24 mouse cellular contexts compared by ENCODE assay signal in the genomic region with DNA sequence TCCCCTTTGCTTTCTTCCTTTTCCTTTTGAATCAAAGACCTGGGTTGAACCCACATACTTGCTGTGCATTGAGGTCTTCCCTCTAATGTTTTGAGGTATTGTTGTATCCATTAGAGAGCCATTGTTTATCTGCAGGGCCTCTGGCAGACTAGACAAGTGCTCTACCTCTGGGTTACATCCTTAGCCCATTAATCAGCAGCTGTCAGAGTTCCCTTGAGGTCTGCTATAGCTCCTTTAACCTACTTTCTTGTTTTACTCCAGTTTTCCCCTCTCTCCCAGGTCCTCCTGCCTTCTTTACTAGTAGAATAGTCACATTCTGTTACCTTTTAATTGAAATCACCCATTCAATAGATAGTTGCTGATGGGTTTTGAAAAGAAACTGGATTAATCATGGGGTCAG.
DNase-seq lines count a peak whose midpoint lies in the region; ATAC-seq and TF ChIP-seq lines count a peak whose summit lies in the region.
"Had no signal": no experiment of that assay in that cellular context is flagged by ENCODE, and none has a peak within 500 bp of the region (broad histone marks: within the 10 kb centered on the region; RNA-seq: fewer than 3 reads in every experiment).

No protein-coding gene starts in this region.

- 0 out of 2 replicates have a peak overlapping the region, but pooled peaks have one; percentile 50 for H3K27ac ChIP-seq in heart, embryonic 10.5 days
- no peak overlapping the region for H3K27ac ChIP-seq in heart, adult 2 months
- 0 out of 2 replicates have a peak overlapping the region, but pooled peaks have one; percentile 5 for H3K27ac ChIP-seq in heart, embryonic 15.5 days
- peak overlapping the region; percentile 52; the same call in 1 of the 2 replicates for H3K27ac ChIP-seq in hindbrain, embryonic 12.5 days
- H3K27ac ChIP-seq in hindbrain, postnatal 0 days, result no peak overlapping the region
- H3K27ac ChIP-seq: embryonic facial prominence, embryonic 12.5 days; limb, embryonic 10.5 days; limb, embryonic 15.5 days; liver, embryonic 13.5 days; macrophage had no signal

- intact Hi-C loops in heart, adult 2 months (cut with DNase I), result no loop called here
- intact Hi-C loops in heart, postnatal 36 days (cut with DNase I), result no loop called here

- H3K9ac ChIP-seq in heart, adult 2 months (ENCODE audit: low read depth, low read length), result no peak overlapping the region
- H3K9ac ChIP-seq in heart, embryonic 15.5 days, result no peak overlapping the region
- H3K9ac ChIP-seq in hindbrain, embryonic 12.5 days, result no peak overlapping the region
- no peak overlapping the region for H3K9ac ChIP-seq in hindbrain, postnatal 0 days (replicated peaks; ENCODE audit: low read length)
- H3K9ac ChIP-seq: embryonic facial prominence, embryonic 12.5 days; limb, embryonic 15.5 days; liver, embryonic 13.5 days had no signal

- TF ChIP-seq EP300 in heart, adult 2 months (IDR thresholded peaks at IDR 0.05; ENCODE audit: insufficient read depth, low read depth, low read length), result no peak

- H3K4me3 ChIP-seq in heart, embryonic 10.5 days, result no peak overlapping the region
- H3K4me3 ChIP-seq in heart, adult 2 months, result no peak overlapping the region
- H3K4me3 ChIP-seq in heart, embryonic 15.5 days, result no peak overlapping the region
- no peak overlapping the region for H3K4me3 ChIP-seq in hindbrain, embryonic 12.5 days
- no peak overlapping the region for H3K4me3 ChIP-seq in hindbrain, postnatal 0 days (ENCODE audit: low read length)
- H3K4me3 ChIP-seq: embryonic facial prominence, embryonic 12.5 days; limb, embryonic 10.5 days; limb, embryonic 15.5 days; liver, embryonic 13.5 days had no signal

- H3K36me3 ChIP-seq in heart, embryonic 10.5 days, result peaks cover 4% of the 10 kb centered on the region; the same call in 1 of the 2 replicates
- peaks cover 15% of the 10 kb centered on the region for H3K36me3 ChIP-seq in heart, adult 2 months (ENCODE audit: control insufficient read depth, insufficient read depth, low read length)
- H3K36me3 ChIP-seq in heart, embryonic 15.5 days, result no peaks in the 10 kb centered on the region
- no peaks in the 10 kb centered on the region for H3K36me3 ChIP-seq in hindbrain, embryonic 12.5 days
- no peaks in the 10 kb centered on the region for H3K36me3 ChIP-seq in hindbrain, postnatal 0 days (ENCODE audit: insufficient read depth, low read length)
- H3K36me3 ChIP-seq: embryonic facial prominence, embryonic 12.5 days; limb, embryonic 10.5 days; limb, embryonic 15.5 days; liver, embryonic 13.5 days had no signal

- no peaks in the 10 kb centered on the region for H3K9me3 ChIP-seq in heart, embryonic 10.5 days
- no peaks in the 10 kb centered on the region for H3K9me3 ChIP-seq in heart, embryonic 15.5 days (replicated peaks)
- H3K9me3 ChIP-seq in hindbrain, embryonic 12.5 days (replicated peaks), result no peaks in the 10 kb centered on the region
- no peaks in the 10 kb centered on the region for H3K9me3 ChIP-seq in hindbrain, postnatal 0 days (ENCODE audit: low read length)
- H3K9me3 ChIP-seq: embryonic facial prominence, embryonic 12.5 days; limb, embryonic 10.5 days; limb, embryonic 15.5 days; liver, embryonic 13.5 days had no signal

- ATAC-seq in heart, embryonic 15.5 days (replicated peaks; ENCODE audit: insufficient number of reproducible peaks, insufficient read depth, low FRiP score, low read depth), result no peak
- ATAC-seq in hindbrain, embryonic 12.5 days (ENCODE audit: low FRiP score), result no peak
- ATAC-seq in hindbrain, postnatal 0 days, result no peak
- ATAC-seq: forebrain, embryonic 14.5 days; intestine, postnatal 0 days; Patski had no signal

- DNase-seq in heart, embryonic 10.5 days (ENCODE audit: low spot score), result no peak
- DNase-seq in heart, adult 2 months, result no peak
- DNase-seq in heart, postnatal 36 days, result no peak
- DNase-seq in hindbrain, postnatal 0 days (ENCODE audit: low spot score), result no peak
- no peak for DNase-seq in frontal cortex, adult 2 months (ENCODE audit: extremely low spot score in 1 of 2, low spot score in 1 of 2)
- DNase-seq: adrenal gland, postnatal 14 days; cerebellum, adult 11-12 months; cerebellum, adult 9-11 months; embryo, embryonic 11 days; gastrocnemius, postnatal 25 days; layer of hippocampus, adult 9-11 months; liver, embryonic 13.5 days; lung, adult 18-20 months; midbrain, embryonic 14.5 days; right cerebral cortex, postnatal 25 days had no signal

- 0 out of 2 replicates have a peak, but pooled peaks cover under 1% of the 10 kb centered on the region for H3K27me3 ChIP-seq in heart, embryonic 10.5 days (ENCODE audit: insufficient read depth, poor library complexity, severe bottlenecking)
- no peaks in the 10 kb centered on the region for H3K27me3 ChIP-seq in heart, adult 2 months (ENCODE audit: control insufficient read depth, insufficient read depth, low read length)
- H3K27me3 ChIP-seq in heart, embryonic 15.5 days, result no peaks in the 10 kb centered on the region
- no peaks in the 10 kb centered on the region for H3K27me3 ChIP-seq in hindbrain, embryonic 12.5 days
- no peaks in the 10 kb centered on the region for H3K27me3 ChIP-seq in hindbrain, postnatal 0 days (ENCODE audit: insufficient read depth, low read length)
- H3K27me3 ChIP-seq: embryonic facial prominence, embryonic 12.5 days; limb, embryonic 15.5 days; Patski had no signal

- H3K4me2 ChIP-seq in heart, embryonic 15.5 days, result no peak overlapping the region
- H3K4me2 ChIP-seq in hindbrain, embryonic 12.5 days (replicated peaks), result no peak overlapping the region
- no peak overlapping the region for H3K4me2 ChIP-seq in hindbrain, postnatal 0 days (ENCODE audit: low read depth, low read length)
- H3K4me2 ChIP-seq: embryonic facial prominence, embryonic 12.5 days; limb, embryonic 15.5 days; liver, embryonic 13.5 days had no signal

- peaks cover 50% of the 10 kb centered on the region for H3K4me1 ChIP-seq in heart, embryonic 10.5 days
- H3K4me1 ChIP-seq in heart, adult 2 months (ENCODE audit: control insufficient read depth, insufficient read depth, low read length), result peaks cover 14% of the 10 kb centered on the region
- peaks cover 38% of the 10 kb centered on the region for H3K4me1 ChIP-seq in heart, embryonic 15.5 days (replicated peaks)
- peaks cover 9% of the 10 kb centered on the region for H3K4me1 ChIP-seq in hindbrain, embryonic 12.5 days
- H3K4me1 ChIP-seq in hindbrain, postnatal 0 days (ENCODE audit: insufficient read depth, low read length), result no peaks in the 10 kb centered on the region
- H3K4me1 ChIP-seq: embryonic facial prominence, embryonic 12.5 days; limb, embryonic 15.5 days had no signal

- peaks cover 3% of the 10 kb centered on the region for H3K79me2 ChIP-seq in heart, adult 2 months (replicated peaks; ENCODE audit: control insufficient read depth, insufficient read depth, low read length)

- TF ChIP-seq POLR2A in heart, adult 2 months (IDR thresholded peaks at IDR 0.05; ENCODE audit: insufficient read depth, low read depth, low read length), result no peak

- TF ChIP-seq CTCF in heart, adult 2 months (IDR thresholded peaks at IDR 0.05), result no peak
- TF ChIP-seq CTCF in hindbrain, postnatal 0 days (IDR thresholded peaks at IDR 0.05; ENCODE audit: low read depth), result no peak

Comparison
In these comparisons a context has a peak if more than half of its experiments do, and no peak if none do; other contexts are left out.
1. H3K27ac ChIP-seq: peak in heart, embryonic 10.5 days (single experiment), heart, embryonic 15.5 days (single experiment) and hindbrain, embryonic 12.5 days (single experiment); none in heart, adult 2 months (single experiment) and hindbrain, postnatal 0 days (single experiment).